Mouse (Mus musculus) c-Kit-positive CD71-positive TER-119-negative erythroid progenitor cells, embryonic 14.5 days (primary cell): ENCODE data around the gene Cd209g.
"Not testable (repeated sequence)": the region's sequence is repeated elsewhere in the genome, so short reads cannot be mapped to it uniquely, and the experiment has no call there.

Experiments used
- DNase-seq: peaks from one replicate; pipeline ENCODE4 v3.0.0-alpha.2; 2013; ENCODE audit warnings: low read depth

The Cd209g gene

DNA sequence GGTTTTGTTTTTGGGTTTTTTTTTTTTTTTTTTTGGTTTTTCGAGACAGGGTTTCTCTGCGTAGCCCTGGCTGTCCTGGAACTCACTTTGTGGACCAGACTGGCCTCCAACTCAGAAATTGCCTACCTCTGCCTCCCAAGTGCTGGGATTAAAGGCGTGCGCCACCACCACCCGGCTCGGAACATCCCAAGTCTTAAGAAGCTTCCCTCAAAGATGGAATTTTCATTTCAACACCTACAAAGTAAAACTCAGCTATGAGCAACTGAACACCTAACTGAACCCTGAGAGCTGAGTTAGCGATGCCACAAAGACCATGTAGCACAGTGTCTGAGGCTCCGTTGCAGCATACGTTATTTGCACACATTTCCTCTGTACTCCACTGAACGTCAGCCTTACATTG, at the start of gene Cd209g:
TSS of gene Cd209g (plus strand) at position 301 of the 400 bp plus-strand sequence.
- no peak for DNase-seq

DNA sequence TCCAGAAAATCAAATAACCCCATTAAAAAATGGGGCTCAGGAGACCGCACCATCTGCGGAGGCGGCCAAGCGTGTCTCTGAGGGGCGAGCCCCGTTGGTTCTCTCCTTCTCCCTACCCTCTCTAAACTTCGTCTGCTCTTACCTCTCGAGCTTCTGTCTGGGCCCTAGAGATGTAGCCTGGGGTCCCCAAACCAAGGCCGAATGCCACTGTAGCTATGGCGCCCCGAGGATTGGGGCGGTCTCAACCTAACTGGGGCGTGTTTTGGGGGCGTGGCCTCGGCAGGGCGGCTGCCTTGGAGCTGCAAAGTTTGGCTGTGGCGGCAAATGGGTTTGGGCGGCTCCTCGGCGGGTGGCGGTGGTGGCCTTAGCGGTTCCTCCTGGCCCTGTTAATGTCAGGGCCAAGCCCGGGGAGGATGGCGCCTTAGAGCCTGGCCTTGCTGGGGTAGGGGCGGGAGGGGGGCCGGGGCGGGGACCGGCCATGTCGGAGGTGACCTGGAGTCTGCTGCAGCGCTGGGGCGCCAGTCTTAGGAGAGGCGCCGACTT, 46.6 kb upstream of the Cd209g start:
- not testable (repeated sequence) for DNase-seq

DNA sequence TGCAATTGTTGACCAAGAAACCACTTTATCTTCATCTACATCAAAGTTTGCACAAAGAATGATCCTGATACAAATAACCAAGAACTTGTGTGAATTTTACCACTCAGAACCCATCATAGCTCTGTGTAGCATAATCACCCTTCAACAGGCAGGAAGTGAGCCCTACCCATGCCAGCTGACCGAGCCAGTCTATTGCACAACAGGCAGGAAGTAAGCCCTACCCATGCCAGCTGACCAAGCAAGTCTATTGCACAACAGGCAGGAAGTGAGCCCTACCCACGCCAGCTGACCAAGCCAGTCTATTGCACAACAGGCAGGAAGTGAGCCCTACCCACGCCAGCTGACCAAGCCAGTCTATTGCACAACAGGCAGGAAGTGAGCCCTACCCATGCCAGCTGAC, 45.4 kb upstream of the Cd209g start:
- DNase-seq: not testable (repeated sequence)

DNA sequence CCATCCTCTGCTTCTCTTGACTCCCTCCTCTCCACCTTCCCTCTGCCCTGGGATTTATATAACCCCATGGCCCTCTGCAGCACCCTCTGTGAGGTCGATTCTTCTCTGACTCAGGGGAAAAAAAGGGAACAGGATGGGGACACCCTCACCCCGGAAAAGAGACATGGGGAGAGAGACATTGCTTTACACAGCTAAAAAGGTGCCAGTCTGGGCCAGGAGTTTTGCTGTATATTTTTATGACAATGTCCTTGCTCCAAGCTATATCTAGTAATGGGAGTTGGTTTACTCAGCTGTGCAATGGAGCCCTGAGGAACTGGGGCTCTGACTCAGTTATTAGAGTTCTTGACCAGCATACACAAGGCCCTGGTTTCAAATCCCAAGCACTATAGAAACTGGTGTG, 28.2 kb upstream of the Cd209g start, which contains the start of gene Cd209f:
TSS of gene Cd209f (minus strand) at position 101 of the 400 bp plus-strand sequence.
- not testable (repeated sequence) for DNase-seq

DNA sequence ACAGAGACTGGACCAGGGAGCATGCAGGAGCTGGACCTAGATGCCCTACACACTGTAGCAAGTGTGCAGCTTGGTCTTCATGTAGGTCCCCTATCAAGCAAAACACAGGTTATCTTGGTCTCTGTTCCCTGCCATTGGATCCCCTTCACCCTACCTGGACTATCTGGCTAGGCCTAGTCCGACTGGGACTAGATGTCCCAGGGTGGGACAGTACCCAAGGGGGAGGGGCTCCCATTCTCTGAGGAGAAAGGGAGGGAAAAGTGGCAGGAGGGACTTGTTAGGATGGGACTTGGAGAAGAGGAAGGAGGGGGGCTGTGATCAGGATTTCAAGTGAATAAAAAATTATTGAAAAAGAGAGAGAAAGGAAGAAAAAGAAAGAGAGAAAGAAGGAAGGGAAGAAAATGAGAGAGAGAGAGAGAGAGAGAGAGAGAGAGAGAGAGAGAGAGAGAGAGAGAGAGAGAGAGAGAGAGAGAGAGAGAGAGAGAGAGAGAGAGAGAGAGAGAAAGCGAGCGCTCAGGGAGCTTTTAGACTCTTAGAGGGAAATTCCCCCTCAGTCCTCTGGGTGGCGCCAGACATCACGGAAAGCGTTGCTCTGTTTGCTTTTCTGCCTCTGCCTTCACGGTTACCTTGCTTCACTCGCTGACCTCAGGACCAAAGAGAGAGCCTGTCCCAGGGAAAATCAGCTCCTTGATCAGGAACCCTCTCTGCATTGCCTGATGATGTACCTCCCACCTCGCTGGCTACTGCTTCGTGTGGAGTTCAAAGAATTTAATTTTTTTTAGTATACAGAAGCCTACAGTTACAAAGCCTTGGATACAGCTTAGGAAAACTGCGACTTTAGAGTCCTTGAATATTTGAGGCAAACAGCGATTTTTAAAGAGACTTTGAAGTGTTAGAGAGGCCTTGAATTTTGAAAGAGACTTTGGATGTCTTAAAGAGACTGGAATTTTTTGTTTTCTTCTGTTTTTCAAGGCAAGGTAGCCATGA, 6.1 kb downstream of the Cd209g start:
- DNase-seq: peak; percentile 65

DNA sequence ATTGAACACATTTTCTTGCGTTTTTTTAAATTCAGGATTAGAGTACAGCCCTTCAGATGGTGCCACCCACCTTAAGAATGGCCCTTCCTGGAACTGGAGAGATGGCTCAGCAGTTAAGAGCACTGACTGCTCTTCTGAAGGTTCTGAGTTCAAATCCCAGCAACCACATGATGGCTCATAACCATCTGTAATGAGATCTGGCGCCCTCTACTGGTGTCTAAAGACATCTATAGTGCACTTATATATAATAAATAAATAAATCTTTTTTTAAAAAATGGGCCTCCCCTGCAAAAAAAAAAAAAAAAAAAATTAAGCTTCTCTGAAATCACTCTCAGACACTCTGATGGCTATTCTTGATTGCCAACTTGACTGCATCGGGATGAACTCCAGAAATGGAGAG, 7.8 kb downstream of the Cd209g start:
- peak; percentile 21 for DNase-seq

DNA sequence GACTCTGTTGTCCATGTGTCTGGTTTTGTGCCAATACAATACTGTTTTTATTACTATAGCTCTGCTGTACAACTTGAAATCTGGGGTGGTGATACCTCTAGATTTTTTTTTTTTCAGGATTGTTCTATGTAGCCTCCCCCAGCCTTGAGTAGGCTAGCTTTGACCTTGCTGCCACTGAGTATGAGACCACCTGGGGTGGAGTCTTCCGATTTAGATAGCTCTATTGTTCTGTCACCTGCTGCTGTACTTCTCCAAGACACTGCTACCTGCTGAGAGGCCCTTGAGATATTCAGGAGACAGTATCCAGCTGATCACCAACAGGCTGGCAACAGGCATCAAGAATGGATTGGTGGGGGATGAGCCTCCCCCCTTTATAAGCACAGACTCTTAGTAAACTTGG, 13.4 kb downstream of the Cd209g start:
- no peak for DNase-seq

DNA sequence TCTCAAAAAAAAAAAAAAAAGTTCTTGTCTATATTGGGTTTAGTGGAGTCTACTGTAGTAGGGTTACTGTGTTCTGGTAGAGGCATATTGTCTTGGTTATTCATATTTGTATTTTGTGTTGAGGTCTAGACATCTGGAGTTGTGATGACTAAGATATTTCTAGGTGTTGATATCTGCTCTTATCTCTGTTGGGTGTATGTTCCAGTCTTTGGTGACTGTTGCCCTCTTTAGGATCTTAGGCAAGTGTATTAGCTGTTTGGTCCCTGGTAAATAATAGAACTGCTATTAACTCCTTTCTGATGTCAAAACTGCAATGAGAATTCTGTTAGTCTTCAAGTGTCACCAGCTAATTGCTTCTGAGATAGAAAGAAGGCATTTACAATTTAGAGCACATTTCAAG, 21.0 kb downstream of the Cd209g start:
- no peak for DNase-seq

DNA sequence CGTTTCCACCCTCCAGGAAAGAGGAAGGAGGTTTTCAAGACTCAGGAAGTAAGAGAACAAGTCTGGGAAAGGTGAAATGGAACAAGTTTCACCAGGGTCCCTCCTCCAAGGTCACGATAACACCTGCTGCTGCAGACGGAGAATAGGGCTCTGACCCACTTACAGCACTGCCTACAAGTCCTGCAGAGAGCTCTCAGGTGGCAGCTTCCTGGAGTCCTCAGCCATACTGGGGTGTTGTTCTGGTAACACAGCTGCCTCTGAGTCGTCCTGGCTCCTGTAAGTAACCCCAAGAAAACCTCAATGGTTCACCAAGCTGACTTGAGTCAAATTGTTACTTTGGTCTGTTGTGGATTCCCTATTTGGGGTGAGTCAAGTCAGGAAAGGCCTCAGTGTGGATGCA, 28.9 kb downstream of the Cd209g start:
- no peak for DNase-seq

DNA sequence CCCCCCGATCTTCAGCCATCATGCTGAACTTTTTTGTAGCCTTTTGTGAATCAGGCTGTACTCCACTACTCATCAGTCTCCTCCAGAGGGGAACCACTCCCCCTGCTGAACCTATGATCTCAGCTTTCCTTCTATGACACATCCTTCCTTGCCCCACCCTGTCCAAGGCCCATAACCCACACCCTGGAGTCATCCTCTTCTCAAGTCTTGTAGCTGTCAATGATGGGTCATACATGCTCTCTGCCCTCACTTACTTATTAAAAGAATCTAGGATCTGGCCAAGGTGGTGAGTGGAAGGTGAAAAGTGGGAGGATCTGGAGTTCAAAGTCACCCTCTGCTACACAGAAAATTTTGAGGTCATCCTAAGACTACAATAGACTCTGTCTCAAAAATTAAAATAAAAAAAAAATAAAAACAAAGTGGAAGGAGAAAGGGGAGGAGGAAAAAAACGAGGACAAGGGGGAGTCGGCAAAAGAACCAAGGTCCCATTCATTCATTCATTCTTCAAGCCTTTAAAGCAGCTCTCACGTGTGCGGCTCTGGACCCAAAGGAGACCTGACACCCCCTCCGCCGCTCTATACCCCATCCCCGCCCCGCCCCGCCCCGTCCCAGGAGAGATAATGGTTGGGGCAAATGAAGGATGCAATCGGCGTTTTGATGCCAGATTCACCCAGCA, 31.4 kb downstream of the Cd209g start:
- DNase-seq: peak; percentile 20

DNA sequence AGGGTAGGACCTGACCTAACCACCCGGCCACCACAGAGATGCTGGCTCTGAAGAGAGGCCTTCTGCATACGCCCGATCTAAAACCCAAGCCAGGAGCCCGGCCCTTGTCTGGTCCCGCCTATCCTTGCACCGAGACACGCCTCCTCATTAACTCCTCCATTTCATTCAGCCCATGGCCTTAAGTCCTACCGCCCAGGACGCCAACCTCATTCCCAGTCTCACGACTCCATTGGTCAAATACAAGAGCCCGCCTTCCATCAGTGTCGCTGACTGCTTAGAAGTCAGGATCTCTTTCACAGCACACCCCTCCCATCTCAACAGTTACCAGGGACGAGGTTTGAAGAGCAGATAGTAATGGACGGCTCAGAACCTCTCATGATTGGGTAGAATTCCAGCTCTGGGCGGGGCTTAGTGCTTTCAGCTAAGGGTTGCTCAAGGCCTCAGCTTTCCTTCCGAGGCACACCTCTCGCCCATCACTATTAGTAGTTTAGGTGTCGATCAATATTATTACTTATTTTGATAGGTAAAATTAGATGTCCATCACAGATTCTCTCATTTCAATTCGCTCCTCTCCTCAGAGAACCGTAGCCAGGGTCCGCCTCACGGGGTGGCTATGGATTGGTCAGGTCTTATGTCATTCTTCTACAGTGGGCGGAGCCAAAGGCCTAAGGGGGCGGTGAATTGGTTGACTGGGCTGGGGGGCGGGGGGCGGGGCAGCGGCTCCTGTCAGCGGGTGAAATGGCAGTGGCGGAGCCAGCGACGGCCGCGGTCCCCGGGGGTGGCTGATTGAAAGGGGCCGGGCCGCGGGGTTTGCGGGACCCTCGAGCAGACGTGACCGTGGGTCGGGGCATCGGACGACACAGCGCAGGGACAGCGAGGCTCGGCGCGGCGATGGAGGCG, 32.2 kb downstream of the Cd209g start, which contains the start of gene Evi5l:
TSS of gene Evi5l (plus strand) at position 716 of the 900 bp plus-strand sequence.
- DNase-seq: peak; percentile 99

DNA sequence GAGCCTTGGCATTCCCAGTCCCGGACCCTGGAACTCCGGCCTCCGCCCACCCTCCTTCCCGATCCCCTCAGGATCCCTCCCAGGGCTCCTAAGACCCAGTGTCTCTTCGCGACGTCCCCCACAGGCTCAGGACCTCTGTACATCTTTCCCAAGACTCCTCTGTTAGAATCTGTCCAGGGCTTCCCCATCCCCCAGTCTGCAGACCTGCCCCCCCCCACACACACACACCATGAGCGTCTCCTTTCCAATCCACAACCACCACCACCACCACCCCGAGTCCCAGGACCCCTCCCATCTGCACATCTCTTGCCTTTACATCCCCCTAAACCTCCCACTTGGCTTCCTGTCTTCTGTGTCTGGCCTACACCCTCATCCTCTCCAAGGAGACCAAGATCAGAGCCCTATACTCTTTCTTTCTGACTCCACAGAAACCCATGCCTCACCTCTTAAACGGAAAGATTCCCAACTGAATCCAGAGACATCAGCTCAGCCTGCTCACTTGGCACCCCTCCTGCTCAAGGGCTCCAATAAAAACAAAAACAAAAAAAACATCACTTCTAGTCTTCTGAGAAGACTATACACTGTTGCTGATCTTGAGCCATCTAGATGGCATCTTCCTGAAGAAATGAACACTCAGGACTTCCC, 33.1 kb downstream of the Cd209g start:
- DNase-seq: no peak

DNA sequence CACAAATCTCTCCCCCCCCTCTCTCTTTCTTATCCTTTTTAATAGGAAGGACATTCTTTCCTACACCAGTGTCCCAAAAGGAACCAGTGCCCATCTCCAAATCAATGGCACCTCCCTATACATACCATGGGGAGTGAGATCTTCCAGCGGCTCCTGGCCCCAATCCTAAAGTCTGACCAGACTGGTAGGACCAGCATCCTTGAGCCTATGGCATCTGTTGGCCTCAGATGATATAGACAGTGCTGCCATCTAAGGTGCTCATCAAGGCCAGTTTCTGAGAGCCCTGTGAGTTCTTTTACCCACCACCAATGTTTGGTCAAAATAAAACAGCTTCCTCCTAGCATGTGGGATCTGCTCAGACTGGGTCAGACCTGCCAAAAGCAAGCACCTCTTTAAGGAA, 34.0 kb downstream of the Cd209g start:
- DNase-seq: no peak

DNA sequence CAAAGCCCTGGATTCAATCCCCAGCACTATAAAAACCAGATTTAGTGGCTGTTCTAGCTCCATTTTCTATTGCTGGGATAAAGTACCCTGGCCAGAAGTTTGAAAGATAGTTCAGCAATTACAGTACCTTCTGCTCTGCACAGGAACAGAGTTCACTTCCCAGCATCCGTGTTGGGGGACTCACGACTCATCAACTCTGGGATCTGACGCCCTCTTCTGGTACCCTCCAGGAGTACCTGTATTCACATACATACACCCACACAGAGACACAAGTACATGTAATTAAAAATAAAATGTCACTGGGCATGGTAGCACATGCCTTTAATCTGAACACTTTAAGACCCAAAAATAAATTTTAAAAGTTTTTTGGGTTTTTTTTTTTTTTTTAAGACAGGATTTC, 38.6 kb downstream of the Cd209g start:
- no peak for DNase-seq

DNA sequence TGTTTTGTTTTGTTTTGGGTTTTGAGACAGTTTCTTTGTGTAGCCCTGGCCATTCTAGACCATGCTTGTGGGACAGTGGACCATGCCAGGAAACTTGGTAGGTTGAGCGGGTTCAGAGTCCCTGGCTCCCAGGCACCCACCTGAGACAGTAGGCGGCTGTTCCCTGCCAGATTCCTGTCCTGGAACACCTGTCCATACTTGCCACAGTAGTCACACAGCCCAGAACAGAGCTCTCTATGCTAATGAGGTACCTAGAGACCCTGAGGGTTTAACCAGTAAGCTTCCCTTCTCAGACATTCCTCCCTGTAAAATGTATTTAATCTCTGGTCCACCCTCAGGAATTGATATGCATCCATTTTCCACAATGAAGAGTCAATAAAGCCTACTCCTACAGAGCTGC, 40.1 kb downstream of the Cd209g start:
- no peak for DNase-seq

DNA sequence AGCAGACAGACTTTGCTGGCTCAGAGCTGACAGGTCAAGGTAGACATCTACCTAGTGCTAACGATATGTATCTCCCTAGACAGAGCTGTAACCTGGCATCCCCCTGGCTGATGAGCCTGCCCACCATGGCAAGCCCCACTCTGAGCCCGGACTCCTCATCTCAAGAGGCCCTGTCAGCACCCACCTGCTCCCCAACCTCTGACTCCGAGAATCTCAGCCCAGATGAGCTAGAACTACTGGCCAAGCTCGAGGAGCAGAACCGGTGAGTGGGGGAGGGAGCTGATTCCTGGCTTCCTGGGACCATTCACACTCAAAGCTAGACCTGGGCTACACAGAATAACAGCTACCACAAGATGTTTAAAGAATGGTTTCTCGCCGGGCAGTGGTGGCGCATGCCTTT, 49.5 kb downstream of the Cd209g start:
- no peak for DNase-seq

DNA sequence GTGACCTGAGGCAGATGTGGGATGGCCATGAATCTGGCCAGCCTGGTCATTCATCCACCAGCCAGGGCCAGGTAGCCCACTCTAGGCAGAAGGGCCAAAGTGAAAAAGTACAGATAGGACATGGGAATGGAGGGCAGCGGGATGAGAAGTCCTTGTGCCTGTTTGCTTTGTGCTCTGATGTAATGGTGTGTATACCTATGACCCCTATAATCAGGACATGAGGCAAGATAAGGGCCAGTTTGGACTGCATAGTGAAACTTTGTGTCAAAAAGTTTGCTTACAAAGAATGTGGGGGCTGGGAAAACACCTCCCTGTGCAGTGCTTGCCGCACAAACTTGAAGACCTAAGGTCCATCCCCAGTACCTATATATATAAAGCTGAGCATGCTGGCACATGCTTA, 52.3 kb downstream of the Cd209g start:
- DNase-seq: no peak
